Mouse (Mus musculus): Measurements from ENCODE around the gene Fryl.

DNA sequence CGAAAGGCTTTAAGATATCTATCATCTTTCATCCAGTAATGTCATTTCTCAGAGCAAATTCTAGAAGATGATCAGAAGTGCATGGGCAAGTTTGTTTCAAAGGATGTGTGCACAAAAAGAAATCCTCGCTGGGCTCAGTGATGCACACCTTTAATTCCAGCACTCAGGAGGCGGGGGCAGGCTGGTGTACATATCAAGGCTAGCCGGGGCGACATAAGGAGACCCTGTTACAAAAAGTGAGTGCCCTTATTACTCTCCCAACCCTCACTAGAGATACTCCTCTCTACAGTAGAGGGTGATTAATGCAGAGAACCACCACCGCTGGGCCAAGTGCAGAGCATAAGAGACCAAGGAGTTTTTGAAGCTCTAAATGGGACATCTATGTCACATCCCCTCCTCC lies 53.9 kb downstream of the Fryl start:
- TF ChIP-seq GATA1 (IDR thresholded peaks at IDR 0.05; ENCODE audit: borderline replicate concordance, low read length) (no peak), FLI1 (IDR thresholded peaks at IDR 0.05; ENCODE audit: low read length) (no peak)
